Mouse (Mus musculus): ENCODE data around the gene Zfp146.

DNA sequence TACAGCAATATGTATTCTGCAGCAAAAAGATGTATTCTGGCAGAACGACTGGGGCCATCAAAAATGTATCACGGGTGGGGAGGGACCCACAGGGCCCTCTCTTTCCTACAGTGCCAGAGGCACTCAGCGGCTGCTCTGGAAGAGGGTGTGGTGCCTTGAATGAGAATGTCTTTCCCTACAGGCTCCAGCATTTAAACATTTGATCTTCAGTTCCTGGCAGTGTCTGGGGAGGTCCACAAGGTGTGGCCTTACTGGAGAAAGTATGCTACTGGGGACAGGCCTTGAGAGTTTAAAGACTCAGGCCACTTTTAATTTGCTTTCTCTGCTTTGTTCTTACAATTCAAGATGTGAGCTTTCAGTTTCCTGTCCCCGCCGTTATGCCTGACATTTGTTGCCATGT lies 53.5 kb downstream of the Zfp146 start:
- TF ChIP-seq MAX (IDR thresholded peaks at IDR 0.05; ENCODE audit: low read length) (no peak), NRF1 (IDR thresholded peaks at IDR 0.05; ENCODE audit: low read depth, low read length) (no peak)

All from CH12.LX (cell line).